Mouse (Mus musculus): Measurements from ENCODE around the gene Sys1.

- TF ChIP-seq CTCF (IDR thresholded peaks at IDR 0.05; ENCODE audit: insufficient read depth, low read depth, low read length) (no peak), POLR2A (IDR thresholded peaks at IDR 0.05; ENCODE audit: insufficient read depth, low read depth, low read length) (no peak)
Measured at GRCm38 (mm10) chr2:164437710-164438109, 19.1 kb upstream of the Sys1 start.

All from olfactory bulb, adult 2 months (tissue).